Mouse (Mus musculus): Measurements from ENCODE around the gene Tango6. TPM values are rescaled to one million over a fixed set of nuclear protein-coding genes. Genes with fewer than 3 reads are reported as not detected.
"Not testable (repeated sequence)": the region's sequence is repeated elsewhere in the genome, so short reads cannot be mapped to it uniquely, and the experiment has no call there.

Tango6 gene
- total RNA-seq, 2 experiments from 2014 or later = 8.9 to 9.9 TPM

DNA sequence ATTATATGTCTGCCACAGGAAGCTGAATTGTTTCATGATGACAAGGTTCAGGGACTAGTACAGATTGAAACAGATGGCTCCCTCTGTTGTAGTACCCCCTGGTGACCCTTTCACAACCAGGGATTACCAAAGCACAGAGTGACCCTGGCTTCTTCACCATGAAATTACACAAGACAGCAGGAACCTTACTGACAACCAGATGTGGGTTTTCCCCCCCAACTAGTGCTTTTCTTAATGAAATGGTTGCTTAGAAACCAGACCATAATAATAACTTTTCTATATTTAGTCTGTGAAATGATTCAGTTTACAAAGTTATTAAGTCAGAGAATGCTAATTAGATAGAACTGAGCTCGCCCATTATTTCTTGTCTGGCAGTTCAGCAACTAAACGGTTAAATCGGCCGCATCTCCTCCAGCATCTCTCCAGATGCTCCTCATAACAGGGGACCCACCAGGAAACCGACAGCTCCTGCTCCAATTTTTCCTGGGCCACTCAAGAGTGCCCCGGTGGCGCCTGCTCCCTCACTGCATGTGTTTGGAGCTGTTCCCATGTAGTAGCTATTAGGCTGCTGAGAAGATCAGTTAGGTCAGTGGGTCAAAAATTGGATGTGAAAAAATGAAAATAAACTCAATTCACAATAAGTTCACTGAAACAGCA is 79.1 kb downstream of the Tango6 start:
- DNase-seq = no peak

DNA sequence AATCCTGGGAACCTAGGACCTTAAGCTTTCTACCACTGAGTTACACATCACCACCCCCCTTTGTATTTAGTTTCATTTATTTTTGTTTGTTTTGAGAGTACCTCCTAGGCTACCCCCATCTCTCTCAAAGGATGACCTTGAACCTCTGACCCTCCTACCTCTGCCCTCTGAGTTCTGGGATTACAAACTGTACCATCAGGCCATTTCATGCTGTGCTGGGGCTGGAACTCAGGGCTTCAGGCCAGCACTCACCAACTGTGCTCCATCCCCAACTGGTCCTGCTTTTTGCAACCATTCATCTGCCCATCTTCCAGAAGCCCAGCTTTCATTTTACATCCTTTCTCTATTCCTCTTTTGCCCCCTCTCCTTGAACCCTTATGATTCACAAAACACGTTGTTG is 81.7 kb downstream of the Tango6 start:
- DNase-seq = no peak

DNA sequence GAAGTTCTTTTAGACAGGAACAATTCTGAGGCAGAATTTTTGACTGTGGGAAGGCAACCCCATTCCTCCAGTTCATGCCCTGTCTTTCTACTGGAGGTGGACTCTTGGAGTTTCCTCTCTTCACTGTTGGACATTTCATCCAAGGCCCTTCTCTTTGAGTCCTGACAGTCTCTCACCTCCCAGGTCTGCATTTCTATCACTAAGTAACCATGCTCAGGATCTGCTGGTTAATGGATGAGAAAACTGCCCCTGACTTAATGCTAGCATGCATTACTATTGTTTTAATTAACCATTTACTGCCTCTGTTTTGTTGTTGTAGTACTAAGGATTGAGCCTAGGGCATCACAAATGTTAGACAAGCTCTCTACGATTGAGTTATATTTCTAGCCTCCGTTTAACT is 82.7 kb downstream of the Tango6 start:
- DNase-seq = no peak

DNA sequence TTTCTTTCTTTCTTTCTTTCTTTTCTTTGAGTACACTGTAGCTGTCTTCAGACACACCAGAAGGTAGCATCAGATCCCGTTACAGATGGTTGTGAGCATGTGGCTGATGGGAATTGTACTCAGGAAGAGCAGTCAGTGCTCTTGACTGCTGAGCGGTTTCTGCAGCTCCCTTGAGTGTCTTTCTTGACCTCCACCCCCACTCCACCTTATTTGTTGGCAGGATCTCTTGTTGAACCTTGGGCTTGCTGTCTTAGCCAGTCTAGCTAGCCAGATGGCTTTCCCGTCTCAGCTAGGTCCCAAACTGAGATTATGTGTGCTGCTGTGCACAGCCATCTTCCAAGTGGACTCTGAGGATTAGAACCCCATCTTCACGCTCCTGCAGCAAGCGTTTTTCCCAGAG is 83.9 kb downstream of the Tango6 start:
- no peak for DNase-seq

DNA sequence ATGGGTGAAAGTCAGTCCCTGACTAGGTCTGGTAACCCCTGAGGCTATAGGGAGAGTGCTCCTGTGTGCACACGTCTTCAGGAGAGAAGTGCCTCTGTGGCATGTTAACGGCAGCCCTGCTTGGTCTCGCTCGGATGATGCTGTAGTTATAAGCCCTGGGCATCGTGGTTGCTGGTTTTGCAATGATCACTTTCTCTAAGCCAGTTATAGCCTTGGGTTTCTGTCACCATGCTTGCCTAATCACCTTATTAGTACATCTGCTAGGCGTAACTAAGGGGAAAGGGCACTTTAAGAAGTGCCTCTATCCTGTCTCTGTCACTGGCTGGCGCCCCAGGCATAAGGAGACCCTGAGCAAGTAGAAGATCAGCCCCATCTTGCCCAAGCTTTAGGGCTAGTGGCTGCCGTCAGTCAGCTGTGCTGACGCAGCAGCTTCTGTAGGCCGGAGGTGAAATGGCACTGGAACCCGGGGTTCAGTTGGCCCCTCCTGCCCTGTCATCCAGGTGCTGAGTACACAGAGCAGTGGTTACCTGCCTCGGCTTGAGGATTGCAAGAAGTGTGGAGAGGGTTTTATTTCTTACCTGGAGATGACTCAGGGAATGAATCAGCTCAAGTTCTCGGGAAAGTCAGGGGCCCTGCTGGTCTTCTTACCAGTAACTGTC is 86.4 kb downstream of the Tango6 start:
- no peak for DNase-seq

DNA sequence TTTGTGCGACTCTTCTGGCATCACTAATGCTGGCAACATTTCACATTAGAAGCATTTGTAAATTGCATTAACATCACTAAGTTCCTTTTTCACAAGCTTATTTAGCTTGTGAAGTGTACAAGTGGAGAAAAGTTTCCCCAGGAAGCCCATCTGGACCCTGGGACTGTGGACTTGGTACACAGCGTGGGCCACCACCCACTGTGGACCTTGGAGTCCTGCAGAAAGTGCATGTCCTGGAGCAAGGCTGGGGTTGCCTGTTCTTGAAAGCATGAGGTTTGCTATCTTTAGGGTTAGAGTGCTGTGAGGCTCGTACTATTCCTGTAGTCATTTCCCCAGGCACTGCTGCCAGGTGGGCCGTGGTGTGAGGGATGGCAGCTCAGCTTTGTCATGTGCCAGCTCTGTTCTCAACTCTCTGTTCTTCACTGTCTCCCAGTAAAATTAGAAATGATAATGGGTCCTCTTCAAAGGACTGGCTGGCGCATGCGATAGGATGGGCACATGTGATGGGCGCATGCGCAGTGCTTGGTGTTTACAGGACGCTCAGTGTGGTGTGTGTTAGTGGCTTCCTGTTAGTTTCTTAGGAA is 87.8 kb downstream of the Tango6 start:
- DNase-seq = no peak

DNA sequence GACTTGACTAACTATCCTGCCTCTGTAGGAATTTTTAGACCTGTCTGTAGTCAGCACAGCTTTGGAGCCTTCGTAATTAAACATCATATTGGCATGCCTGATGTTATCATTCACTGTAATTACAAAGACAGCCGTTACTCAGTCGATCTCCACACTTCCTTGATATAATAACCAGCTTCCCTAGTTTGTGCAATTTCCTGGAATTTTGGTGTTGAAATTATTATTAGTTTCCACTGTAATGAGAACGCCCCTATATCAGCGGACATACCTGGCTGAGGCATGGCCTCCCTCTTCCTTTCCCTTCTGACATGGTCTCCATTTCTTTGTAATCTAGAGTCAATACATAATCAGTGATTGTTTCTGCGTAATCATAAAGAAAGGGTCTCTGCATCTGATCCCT is 89.2 kb downstream of the Tango6 start:
- no peak for DNase-seq

DNA sequence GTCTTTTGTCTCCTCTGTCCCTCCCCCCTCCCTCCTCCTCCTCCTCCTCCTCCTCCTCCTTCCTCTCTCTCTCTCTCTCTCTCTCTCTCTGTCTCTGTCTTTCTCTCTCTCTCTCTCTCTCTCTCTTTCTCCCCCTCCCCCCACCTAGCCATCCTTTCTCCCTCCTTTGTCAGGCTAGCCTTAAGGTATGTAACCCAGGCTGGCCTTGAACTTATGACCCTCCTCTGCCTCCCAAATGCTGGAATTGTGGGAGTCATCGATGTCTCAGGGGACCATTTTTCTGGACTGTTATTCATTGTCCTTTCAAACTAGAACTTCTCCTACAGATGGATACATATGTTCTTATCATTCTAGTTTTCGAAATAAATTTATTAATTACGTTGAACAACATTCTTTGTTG is 89.6 kb downstream of the Tango6 start:
- no peak for DNase-seq

DNA sequence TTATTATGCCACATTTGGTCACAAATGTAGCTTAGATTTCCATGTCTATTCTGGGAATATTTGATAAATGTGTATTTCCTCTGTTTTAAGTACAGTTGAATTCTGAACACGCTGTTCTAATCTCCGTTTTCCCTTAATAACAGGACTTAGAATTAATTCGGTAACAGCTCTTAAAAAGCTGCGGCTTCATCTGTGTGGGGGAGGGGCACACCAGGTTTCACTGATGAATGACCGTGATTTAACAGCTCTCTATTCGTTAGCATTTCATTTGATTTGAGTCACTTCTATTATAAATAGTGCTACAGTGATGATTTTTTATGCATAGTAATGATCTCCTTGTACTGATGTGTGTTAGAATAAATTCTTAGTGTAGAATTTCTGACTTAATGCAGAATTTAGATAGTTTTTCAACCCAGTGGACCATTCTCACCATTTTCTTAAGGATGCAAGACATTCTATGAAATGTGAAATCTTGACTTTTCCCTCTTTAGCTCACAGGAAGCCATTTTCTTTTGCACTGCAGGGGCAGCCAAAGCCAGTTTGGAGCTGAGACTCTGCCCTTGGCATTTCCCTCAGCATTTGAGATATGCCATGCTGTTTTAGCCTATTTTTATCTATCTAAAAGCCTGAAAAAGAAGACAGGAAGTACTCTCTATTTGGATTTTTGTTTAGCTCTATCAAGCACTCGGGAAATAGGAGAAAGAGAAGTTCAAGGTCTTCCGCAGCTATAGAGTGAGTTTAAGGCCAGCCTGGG is 91.9 kb downstream of the Tango6 start:
- DNase-seq = no peak

DNA sequence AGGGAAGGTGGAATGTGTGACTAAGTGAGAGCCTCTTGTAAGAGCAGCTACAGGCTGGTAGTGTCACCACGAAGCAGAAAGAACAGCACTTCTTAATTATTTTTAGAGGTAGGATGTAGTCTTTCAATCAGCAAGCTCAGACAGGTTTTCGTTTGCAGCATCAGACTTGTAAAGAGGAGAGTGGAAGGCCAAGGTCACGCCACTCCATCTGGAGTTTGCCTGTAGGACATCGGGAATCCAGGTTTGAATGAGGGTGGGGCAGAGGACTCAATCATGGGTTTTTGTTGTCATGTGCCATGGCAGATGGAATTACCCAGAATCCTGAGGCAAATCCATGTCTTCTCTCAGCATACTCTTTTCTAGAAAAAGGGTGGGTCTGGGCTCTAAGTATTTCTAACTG is 106.8 kb downstream of the Tango6 start:
- DNase-seq = no peak

DNA sequence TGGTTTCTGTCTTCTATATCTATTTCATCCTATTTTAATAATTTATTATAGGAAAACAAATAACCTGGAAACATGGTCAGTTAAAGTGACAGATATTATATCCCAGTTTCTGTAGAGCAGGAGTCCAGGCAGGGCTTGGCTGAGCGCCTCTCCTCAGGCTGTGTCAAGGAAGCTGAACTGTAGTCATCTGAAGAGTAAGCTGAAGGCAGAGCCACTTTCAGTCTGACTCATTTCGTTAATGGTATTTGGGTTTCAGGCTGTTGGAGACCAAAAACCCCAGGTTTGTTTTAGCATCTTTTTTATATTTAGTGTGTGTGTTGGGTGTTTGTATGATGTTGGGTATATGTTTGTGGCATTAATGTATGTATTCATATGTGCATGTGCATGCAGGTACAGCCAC is 112.0 kb downstream of the Tango6 start:
- no peak for DNase-seq

DNA sequence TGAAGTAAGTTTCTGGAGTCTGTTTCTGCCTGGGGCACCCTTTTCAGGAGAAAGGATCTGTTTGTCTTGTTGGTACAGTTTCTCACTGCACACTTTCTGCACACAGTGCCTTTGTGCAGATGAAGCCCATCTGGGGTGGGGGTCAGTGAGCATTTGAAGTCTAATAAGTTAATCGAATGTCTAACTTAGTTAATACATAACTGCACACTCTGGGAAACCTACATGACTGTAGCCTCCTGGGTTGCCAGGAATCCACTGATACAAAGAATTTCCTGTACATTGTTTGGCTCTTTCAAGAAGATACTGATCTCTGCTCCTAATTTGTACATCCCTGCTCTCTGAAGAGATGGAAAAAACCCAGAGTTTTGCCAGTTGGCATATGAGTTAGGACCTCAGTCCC is 117.0 kb downstream of the Tango6 start:
- no peak for DNase-seq

DNA sequence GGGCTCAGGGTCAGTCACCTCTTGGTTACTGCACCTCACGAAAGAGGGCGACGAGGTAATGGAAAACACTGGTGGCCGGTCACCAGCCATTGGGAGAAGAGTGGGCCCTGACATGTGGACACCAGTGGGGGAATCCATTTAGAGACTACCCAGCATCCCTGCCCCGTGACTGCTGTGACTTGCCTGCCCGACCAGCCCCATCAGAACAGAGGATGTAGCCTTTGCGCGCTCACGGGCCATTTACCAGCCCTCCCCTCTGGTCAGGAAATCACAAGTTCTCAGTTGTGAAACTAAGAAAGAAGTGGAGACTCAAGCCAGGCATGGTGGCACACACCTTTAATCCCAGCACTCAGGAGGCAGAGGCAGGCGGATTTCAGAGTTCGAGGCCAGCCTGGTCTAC is 118.4 kb downstream of the Tango6 start:
- DNase-seq = no peak

DNA sequence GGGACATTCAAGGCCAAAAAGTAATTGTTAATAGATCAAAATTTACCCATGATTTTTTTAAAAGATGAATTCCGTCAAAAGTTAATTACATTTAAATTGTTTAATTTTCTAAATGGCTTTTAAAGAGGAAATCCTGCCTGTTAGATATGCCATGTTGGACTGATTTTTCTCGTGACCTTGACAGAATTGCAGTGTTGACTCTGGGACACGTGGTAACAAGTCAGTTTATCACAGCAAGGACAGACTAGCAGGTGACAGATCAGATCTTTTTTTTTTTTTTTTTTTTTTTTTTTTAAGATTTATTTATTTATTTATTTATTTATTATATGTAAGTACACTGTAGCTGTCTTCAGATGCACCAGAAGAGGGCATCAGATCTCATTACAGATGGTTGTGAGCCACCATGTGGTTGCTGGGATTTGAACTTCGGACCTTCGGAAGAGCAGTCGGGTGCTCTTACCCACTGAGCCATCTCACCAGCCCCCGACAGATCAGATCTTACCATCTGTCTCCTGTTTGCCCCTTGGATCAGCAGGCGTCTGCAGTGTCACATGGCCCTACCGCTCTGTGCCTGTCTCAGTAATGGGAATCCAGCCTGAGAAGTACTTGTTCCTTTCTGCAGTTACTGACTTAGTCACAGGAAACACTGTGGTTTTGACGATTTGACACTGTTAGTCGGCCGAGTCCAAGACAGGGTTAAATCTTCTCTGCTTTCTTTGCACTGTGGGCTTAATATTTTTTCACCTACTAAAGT is 119.7 kb downstream of the Tango6 start:
- DNase-seq = not testable (repeated sequence)

DNA sequence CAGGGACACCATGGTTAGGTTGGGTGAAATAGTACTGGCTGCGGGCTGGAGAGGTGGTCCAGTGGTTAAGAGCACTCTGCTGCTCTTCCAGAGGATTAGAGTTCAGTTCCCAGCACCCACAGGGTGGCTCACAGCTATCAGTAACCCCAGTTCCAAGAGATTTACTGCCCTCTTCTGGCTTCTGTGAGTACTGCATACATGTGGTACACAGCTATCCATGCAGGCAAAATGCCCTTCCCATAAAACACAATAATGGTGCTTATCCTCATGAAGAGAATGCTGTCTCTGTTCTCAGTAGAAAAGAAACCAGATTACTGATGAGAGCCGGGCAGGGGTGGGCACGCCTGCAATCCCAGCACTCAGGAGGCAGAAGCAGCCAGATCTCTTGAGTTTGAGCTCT is 123.0 kb downstream of the Tango6 start:
- DNase-seq = no peak

DNA sequence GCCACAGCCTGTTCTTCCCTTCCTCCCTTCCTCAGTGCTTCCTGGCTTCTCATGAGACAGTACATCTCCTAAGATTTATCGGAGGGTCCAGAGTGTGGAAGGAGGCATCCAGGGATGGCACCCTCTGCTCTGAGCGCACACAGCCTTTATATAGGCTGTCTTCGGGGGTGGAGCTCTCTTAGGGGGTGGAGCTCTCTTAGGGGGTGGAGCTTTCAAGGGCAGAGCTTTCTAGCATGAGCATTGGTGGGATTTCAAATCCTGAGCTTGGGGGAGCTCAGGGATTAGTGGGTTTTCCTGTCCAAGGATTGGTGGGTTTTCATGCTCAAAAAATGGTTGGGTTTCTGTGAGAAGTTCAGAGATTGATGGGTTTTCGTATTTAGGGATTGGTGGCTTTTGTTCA is 124.6 kb downstream of the Tango6 start:
- DNase-seq = no peak

DNA sequence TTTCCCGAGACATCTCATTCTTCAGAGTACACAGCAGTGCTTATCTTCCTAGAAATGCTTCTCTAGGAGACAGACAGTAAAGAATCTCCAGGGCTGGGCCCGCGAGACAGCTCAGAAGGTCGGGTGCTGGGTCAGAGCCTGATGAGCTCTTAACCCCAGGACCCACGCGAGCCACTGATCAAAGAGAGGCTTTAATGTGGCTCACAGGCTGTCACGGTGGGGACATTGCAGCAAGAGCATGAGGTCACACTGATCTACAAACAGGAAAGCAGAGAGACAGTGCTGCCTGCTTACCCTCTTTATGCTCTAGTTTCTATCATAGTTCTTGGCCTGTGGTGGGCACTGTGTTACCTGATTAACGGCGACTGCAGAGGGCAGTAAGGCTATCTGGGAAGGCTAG is 126.9 kb downstream of the Tango6 start:
- no peak for DNase-seq

DNA sequence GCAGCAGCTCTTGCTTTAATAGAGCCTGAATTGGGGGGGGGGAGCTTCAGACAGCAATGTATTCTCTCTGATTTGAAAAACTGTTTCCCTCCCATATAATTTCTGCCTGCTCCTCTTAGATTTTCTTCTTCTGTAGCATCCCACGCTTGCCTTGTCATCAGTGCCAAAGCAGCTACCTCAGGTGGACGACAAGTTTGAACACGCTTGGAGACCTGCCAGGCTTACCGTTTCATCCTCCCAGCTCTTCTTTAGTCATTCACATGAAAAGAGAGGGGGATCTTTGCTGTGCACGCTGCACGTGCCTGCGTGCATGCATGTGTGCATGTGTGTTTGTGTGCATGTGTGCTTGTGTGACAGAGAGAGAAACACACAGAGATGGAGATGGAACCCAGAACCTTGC is 127.5 kb downstream of the Tango6 start:
- DNase-seq = no peak

DNA sequence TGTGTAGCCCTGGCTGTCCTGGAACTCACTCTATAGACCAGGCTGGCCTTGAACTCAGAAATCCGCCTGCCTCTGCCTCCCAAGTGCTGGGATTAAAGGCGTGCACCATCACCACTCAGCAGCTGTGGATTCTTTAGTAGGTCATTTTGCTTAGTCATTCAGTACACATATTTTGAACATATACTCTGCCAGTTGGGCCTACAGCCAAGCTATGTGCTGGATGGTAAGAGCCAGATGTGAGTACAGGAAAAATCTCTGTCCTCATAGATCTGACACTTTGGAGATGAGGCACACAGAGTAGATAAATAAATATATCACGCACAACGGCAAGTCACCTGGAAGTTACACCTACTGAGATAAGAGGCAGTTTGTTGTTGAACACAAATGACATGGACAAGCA is 129.7 kb downstream of the Tango6 start:
- DNase-seq = no peak

DNA sequence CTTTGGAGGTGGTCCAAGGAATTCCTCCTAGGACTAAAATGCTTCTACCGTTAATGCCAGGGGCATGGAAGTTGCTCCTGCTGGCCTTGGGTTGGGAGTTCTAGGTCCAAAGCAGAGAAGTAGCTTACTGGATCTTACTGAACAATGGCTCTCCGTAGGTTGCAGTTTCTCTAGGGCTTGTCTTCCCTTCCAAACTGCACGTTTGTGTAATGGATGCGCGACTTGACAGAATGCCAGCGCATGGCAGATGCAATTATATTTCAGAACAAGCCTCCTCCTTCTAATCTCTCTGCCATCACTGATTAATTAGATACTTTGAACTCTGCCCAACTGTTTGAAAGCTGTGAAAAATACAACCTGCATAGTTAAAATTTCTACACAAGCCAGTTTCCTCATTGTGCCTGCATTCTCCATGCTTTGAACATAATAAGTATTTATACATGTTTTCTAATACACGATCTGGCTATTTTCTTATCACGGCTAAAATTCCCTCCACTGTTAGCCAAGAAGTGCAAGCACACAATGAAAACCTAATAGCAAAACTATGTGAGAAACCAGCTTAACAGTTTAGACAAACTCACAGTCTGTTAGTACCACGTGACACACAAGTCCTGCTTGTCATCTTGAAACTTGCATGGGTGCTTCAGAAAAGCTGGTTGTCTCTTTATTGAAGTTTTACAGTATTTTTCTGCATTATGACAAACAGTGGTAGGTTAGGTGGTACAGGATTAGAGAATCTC is 133.7 kb downstream of the Tango6 start:
- no peak for DNase-seq

DNA sequence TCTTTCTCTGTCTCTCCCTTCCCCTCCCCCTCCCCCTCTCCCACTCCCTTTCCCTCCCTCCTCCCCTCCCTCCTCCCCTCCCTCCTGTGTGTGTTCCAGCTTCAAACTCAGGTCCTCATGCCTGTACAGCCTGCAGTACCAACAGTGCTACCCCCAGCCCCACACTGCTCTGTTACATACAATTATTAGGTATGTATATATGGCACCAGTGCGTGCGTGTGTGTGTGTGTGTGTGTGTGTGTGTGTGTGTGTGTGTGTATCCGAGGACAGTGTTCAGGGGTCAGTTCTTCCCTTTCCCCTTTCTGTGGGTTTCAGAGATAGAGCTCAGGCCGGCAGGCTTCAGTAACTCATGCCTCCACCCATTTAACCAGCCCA is 134.3 kb downstream of the Tango6 start:
- DNase-seq = no peak

Measured in gastrocnemius, postnatal 25 days (tissue).